Mouse (Mus musculus) lung, embryonic 15.5 days (tissue): Measurements from ENCODE around the gene Frmd4a. TPM values are rescaled to one million over a fixed set of nuclear protein-coding genes. Genes with fewer than 3 reads are reported as not detected.

Experiments
- ATAC-seq: fragments of 200-750 bp; cut with Nextera tagmentation; 2 replicates; pipeline ENCODE4 v1.8.0; 2017; ENCODE audit warnings: moderate number of reproducible peaks, borderline replicate concordance; ENCODE audit not compliant: low FRiP score, low TSS enrichment; ENCODE audit errors: extremely low read depth
- H3K27ac ChIP-seq: fragments of 300-500 bp; sonication (generic); 2 replicates; pipeline ENCODE4 v1.5.1; 2015; ENCODE audit warnings: moderate library complexity, mild to moderate bottlenecking, inconsistent platforms
- H3K27me3 ChIP-seq: fragments of 300-500 bp; sonication (generic); 2 replicates; pipeline ENCODE4 v1.6.1; 2015; ENCODE audit warnings: inconsistent platforms
- H3K36me3 ChIP-seq: fragments of 300-500 bp; sonication (generic); 2 replicates; pipeline ENCODE4 v1.6.1; 2015; ENCODE audit warnings: inconsistent platforms
- H3K4me1 ChIP-seq: fragments of 300-500 bp; sonication (generic); 2 replicates; pipeline ENCODE4 v1.6.1; 2015; ENCODE audit warnings: inconsistent platforms
- H3K4me2 ChIP-seq: fragments of 300-500 bp; sonication (generic); 2 replicates; pipeline ENCODE4 v1.6.1; 2015; ENCODE audit warnings: inconsistent platforms, mild to moderate bottlenecking, moderate library complexity
- H3K4me3 ChIP-seq: fragments of 300-500 bp; sonication (generic); 2 replicates; pipeline ENCODE4 v1.5.1; 2015; ENCODE audit warnings: mild to moderate bottlenecking, inconsistent platforms
- H3K9ac ChIP-seq: fragments of 300-500 bp; sonication (generic); 2 replicates; pipeline ENCODE4 v1.6.1; 2015; ENCODE audit warnings: inconsistent platforms
- H3K9me3 ChIP-seq: fragments of 300-500 bp; sonication (generic); 2 replicates; pipeline ENCODE4 v1.6.1; 2016; ENCODE audit warnings: inconsistent platforms
- WGBS: fragments of 180-500 bp; shearing (Covaris S2); methylation state at CpG from one replicate; pipeline ENCODE4 v1.1.7; 2015; 5-methylcytosine and 5-hydroxymethylcytosine counted together
- polyA plus RNA-seq: library from polyadenylated mRNA; unstranded; fragments of >200 nt; fragmentation: Nextera tagmentation; extraction: Ambion mirVana; gene quantifications from 2 replicates; pipeline ENCODE4 v1.2.1, GENCODE M21; 2015

Gene Frmd4a
- polyA plus RNA-seq, 1 experiment from 2014 or later = 33.5 TPM

- Histone ChIP-seq H3K4me2 (no peak overlapping the region), H3K9ac (no peak overlapping the region), H3K9me3 (no peaks in the 10 kb centered on the region), H3K27me3 (no peaks in the 10 kb centered on the region), H3K4me1 (peaks cover 19% of the 10 kb centered on the region), H3K27ac (no peak overlapping the region), H3K4me3 (no peak overlapping the region), H3K36me3 (no peaks in the 10 kb centered on the region)
- 77% methylated on average over 5 of the region's 5 CpGs for WGBS
- ATAC-seq = no peak
Measured at GRCm38 (mm10) chr2:4490845-4491244, 473.3 kb downstream of the Frmd4a start.

- peak; percentile 72; the same call in 1 of the 2 replicates for ATAC-seq
- H3K9me3 ChIP-seq = no peaks in the 10 kb centered on the region
- peak overlapping the region; percentile 45; the same call in 1 of the 2 replicates for H3K27ac ChIP-seq
- H3K4me3 ChIP-seq = no peak overlapping the region
- peaks cover 1% of the 10 kb centered on the region; the same call in 1 of the 2 replicates for H3K36me3 ChIP-seq
- H3K27me3 ChIP-seq = no peaks in the 10 kb centered on the region
- H3K4me2 ChIP-seq = peak overlapping the region; percentile 10
- H3K4me1 ChIP-seq = peaks cover 19% of the 10 kb centered on the region
- no peak overlapping the region for H3K9ac ChIP-seq
- 28% methylated on average over 20 of the region's 20 CpGs for WGBS
Measured at GRCm38 (mm10) chr2:4492485-4493481, 475.3 kb downstream of the Frmd4a start.

- H3K9me3 ChIP-seq = no peaks in the 10 kb centered on the region
- H3K36me3 ChIP-seq = peaks cover 7% of the 10 kb centered on the region; the same call in 1 of the 2 replicates
- H3K27ac ChIP-seq = no peak overlapping the region
- H3K4me1 ChIP-seq = peaks cover 19% of the 10 kb centered on the region
- no peak overlapping the region for H3K4me2 ChIP-seq
- 59% methylated on average over 2 of the region's 2 CpGs for WGBS
- ATAC-seq = no peak
- no peak overlapping the region for H3K9ac ChIP-seq
- no peak overlapping the region for H3K4me3 ChIP-seq
- no peaks in the 10 kb centered on the region for H3K27me3 ChIP-seq
Measured at GRCm38 (mm10) chr2:4494478-4494877, 477.0 kb downstream of the Frmd4a start.

DNA sequence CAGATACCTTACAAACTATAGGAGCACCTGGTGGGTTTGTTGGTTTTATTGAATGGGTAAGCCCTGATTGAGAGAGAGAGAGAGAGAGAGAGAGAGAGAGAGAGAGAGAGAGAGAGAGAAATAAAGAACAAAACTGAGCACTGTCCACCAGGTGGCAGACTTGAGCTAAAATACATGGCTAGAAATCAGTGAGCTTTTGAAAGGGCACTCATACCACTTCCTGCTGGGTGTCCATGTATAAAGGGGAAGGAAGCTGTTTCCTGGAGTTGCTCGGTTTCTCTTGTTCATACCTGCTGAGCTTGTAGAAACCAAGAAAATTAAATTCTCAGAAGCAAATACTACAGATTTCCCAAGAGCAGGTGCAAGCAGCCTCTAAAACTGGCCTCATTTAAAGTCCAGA lies 481.7 kb downstream of the Frmd4a start:
- peaks cover 6% of the 10 kb centered on the region for H3K4me1 ChIP-seq
- ATAC-seq = no peak
- H3K9me3 ChIP-seq = no peaks in the 10 kb centered on the region
- H3K36me3 ChIP-seq = peaks cover 7% of the 10 kb centered on the region; the same call in 1 of the 2 replicates
- 7% methylated on average over 1 of the region's 1 CpGs for WGBS
- no peak overlapping the region for H3K9ac ChIP-seq
- H3K27me3 ChIP-seq = no peaks in the 10 kb centered on the region
- H3K27ac ChIP-seq = no peak overlapping the region
- no peak overlapping the region for H3K4me3 ChIP-seq
- H3K4me2 ChIP-seq = no peak overlapping the region

GRCm38 (mm10) chr2:4499916-4500315 lies 482.4 kb downstream of the Frmd4a start:
- WGBS = 86% methylated on average over 9 of the region's 9 CpGs
- H3K4me2 ChIP-seq = no peak overlapping the region
- peaks cover 6% of the 10 kb centered on the region for H3K4me1 ChIP-seq
- ATAC-seq = no peak
- peaks cover 7% of the 10 kb centered on the region; the same call in 1 of the 2 replicates for H3K36me3 ChIP-seq
- H3K4me3 ChIP-seq = no peak overlapping the region
- H3K9me3 ChIP-seq = no peaks in the 10 kb centered on the region
- H3K27me3 ChIP-seq = no peaks in the 10 kb centered on the region
- H3K9ac ChIP-seq = no peak overlapping the region
- H3K27ac ChIP-seq = no peak overlapping the region

DNA sequence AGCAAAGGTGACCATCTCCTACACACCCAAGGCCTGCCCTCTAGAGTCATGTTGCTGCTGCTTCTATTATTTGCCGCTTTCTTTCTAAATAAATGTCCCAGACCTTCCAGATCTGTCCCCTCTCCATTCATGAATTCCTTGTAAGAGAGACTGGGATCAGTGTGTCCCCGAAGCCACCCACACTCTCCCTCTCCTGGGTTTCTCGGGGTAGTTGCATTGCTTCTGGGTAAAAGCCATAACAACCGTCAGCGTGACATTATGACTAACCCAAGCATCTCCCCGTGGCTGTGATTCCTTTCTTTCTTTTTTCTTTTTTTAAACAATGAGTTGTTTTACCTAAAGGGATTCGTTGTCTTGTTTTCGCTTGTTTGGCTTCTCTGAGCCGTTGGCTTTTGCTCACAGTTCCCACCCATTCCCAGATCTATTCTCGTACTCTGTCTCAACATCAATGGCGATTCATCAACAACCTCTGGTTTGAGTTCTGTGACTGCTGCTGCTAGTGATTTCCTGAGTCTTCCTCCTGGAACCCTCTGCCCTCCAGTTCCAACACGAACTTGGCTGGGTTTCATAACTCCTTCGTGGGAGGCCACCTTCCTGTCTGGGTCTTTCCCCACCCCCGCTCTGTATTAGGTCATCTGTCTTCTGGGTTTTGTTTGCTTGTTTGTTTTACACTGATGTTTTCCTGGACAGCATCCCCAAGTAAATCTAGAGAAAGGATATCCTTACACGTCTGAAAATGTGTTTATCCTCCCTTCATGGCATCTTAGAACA lies 483.9 kb downstream of the Frmd4a start:
- Histone ChIP-seq H3K36me3 (peaks cover 7% of the 10 kb centered on the region; the same call in 1 of the 2 replicates), H3K27ac (peak overlapping the region; percentile 34), H3K4me1 (peaks cover 6% of the 10 kb centered on the region), H3K4me2 (no peak overlapping the region), H3K9me3 (no peaks in the 10 kb centered on the region), H3K9ac (no peak overlapping the region), H3K4me3 (no peak overlapping the region), H3K27me3 (no peaks in the 10 kb centered on the region)
- 50% methylated on average over 15 of the region's 15 CpGs for WGBS
- peak; percentile 60 for ATAC-seq

GRCm38 (mm10) chr2:4504413-4504812 lies 486.9 kb downstream of the Frmd4a start:
- no peaks in the 10 kb centered on the region for H3K36me3 ChIP-seq
- no peak overlapping the region for H3K9ac ChIP-seq
- no peak for ATAC-seq
- 79% methylated on average over 10 of the region's 10 CpGs for WGBS
- H3K9me3 ChIP-seq = no peaks in the 10 kb centered on the region
- no peaks in the 10 kb centered on the region for H3K27me3 ChIP-seq
- H3K4me3 ChIP-seq = no peak overlapping the region
- H3K4me1 ChIP-seq = peaks cover 12% of the 10 kb centered on the region
- H3K27ac ChIP-seq = no peak overlapping the region
- H3K4me2 ChIP-seq = no peak overlapping the region

- H3K4me3 ChIP-seq = no peak overlapping the region
- WGBS = 94% methylated on average over 4 of the region's 4 CpGs
Measured at GRCm38 (mm10) chr2:4505695-4506094, 488.2 kb downstream of the Frmd4a start.

GRCm38 (mm10) chr2:4506659-4507058 lies 489.1 kb downstream of the Frmd4a start:
- WGBS = 90% methylated on average over 9 of the region's 9 CpGs
- H3K9ac ChIP-seq = no peak overlapping the region
- H3K4me2 ChIP-seq = no peak overlapping the region
- no peaks in the 10 kb centered on the region for H3K27me3 ChIP-seq
- no peak overlapping the region for H3K27ac ChIP-seq
- H3K36me3 ChIP-seq = no peaks in the 10 kb centered on the region
- no peak overlapping the region for H3K4me3 ChIP-seq
- ATAC-seq = no peak
- H3K9me3 ChIP-seq = no peaks in the 10 kb centered on the region
- peaks cover 22% of the 10 kb centered on the region for H3K4me1 ChIP-seq

More at GRCm38 (mm10) chr2:4505695-4506094, 488.2 kb downstream of the Frmd4a start:
- Histone ChIP-seq H3K27me3 (no peaks in the 10 kb centered on the region), H3K36me3 (no peaks in the 10 kb centered on the region), H3K9ac (no peak overlapping the region), H3K4me1 (peaks cover 24% of the 10 kb centered on the region), H3K4me2 (no peak overlapping the region), H3K9me3 (no peaks in the 10 kb centered on the region), H3K27ac (no peak overlapping the region)
- no peak for ATAC-seq

- no peak for ATAC-seq
- Histone ChIP-seq H3K27ac (no peak overlapping the region), H3K4me3 (no peak overlapping the region), H3K4me1 (peaks cover 26% of the 10 kb centered on the region), H3K9ac (no peak overlapping the region), H3K36me3 (no peaks in the 10 kb centered on the region), H3K27me3 (no peaks in the 10 kb centered on the region), H3K9me3 (no peaks in the 10 kb centered on the region), H3K4me2 (no peak overlapping the region)
- WGBS = 87% methylated on average over 13 of the region's 13 CpGs
Measured at GRCm38 (mm10) chr2:4507887-4508615, 490.5 kb downstream of the Frmd4a start.

DNA sequence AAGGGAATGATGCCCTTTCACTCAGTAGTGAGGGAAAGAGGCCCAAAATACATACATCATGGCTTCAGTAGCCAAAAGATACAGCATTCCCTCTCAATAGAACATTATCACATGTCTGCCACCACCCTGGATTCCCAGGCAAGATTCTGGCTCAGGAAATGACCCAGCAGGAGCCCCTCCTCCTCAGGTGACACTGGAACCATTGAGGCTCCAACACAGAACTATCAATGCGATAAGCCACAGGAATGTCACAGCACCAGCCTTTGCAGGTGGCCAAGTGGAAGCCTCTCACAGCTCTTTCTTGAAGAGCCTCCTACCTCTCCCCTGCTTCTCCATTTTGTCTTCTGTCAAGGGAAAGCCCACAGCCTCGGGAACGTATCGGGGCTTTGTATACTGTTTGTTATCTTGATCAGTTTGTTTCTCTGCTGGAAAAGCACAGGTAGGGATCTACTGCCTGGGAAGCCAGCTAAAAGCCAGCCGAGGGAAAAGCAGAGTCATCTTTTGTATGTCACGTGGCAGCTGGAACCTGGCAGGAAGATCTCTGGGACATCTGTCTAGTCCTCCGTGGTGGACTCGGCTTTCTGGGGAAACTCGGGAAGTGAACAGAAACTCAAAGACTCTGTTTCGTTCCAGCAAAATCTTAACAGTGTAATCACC lies 491.6 kb downstream of the Frmd4a start:
- no peak for ATAC-seq
- Histone ChIP-seq H3K36me3 (no peaks in the 10 kb centered on the region), H3K4me3 (no peak overlapping the region), H3K9me3 (no peaks in the 10 kb centered on the region), H3K4me2 (no peak overlapping the region), H3K9ac (no peak overlapping the region), H3K27ac (peak overlapping the region; percentile 71), H3K4me1 (peaks cover 26% of the 10 kb centered on the region), H3K27me3 (no peaks in the 10 kb centered on the region)
- 36% methylated on average over 10 of the region's 10 CpGs for WGBS
